Mouse (Mus musculus) erythroblast, embryonic 14.5 days (primary cell): ENCODE measurements around the gene Olfr452.

Source experiments
- GATA1 ChIP-seq: IDR thresholded peaks from 2 replicates; pipeline ENCODE4 v1.6.1; 2012; ENCODE audit warnings: low read length, inconsistent platforms, mixed read lengths
- TAL1 ChIP-seq: IDR thresholded peaks from 3 replicates; pipeline ENCODE4 v1.6.1; 2012; ENCODE audit warnings: low read length, inconsistent platforms, mixed read lengths

DNA sequence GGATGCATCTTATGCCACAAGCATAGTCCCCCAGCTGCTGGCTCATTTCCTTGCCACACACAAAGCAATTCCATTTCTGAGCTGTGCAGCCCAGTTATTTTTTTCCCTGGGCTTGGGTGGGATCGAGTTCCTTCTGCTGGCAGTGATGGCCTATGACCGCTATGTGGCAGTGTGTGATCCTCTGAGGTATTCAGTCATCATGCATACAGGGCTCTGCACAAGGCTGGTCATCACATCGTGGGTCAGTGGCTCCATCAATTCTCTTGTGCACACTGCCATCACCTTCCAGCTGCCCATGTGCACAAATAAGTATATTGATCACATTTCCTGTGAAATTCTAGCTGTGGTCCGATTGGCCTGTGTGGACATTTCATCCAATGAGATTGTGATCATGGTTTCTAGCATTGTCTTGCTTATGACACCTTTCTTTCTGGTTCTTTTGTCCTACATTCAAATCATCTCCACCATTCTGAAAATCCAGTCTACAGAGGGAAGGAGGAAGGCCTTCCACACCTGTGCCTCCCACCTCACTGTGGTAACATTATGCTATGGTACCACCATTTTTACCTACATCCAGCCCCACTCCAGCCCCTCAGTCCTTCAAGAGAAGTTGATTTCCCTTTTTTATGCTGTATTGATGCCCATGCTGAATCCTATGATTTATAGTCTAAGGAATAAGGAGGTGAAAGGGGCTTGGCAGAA is 5.5 kb downstream of the Olfr452 start:
- TF ChIP-seq GATA1, result no peak
- no peak for TF ChIP-seq TAL1
